Mouse (Mus musculus) cerebellum, adult 11 months (tissue): Measurements from ENCODE around the gene Ccnt1.

Experiments used
- DNase-seq: peaks from one replicate; pipeline ENCODE4 v3.0.0; 2022

Ccnt1 gene

GRCm38 (mm10) chr15:98570873-98571538, at the start of gene Ccnt1, which contains the start of gene 4930415O20Rik:
Ccnt1 (minus strand) TSS chr15:98570923.
4930415O20Rik (plus strand) TSS chr15:98571004.
- DNase-seq = no peak

GRCm38 (mm10) chr15:98617176-98617537, 46.4 kb upstream of the Ccnt1 start:
- DNase-seq = peak; percentile 69

GRCm38 (mm10) chr15:98616362-98617175, 45.8 kb upstream of the Ccnt1 start:
- DNase-seq = no peak

DNA sequence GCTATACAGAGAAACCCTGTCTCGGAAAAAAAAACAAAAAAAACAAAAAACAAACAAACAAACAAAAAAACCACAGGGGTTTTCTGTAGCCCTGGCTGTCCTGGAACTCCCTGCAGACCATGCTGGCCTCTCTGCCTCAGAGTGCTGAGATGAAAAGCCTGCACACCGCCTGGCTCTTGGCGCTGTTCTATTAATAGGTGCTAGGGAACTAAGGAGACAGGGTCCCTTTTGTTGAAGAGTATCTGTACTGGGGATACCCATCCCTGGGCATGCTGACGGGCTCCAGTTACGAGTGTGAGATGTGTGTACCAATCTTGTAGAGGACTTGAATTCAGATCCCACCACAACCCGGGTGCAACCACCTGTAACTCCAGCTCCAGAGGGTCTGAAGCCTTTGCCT, 45.0 kb upstream of the Ccnt1 start:
- no peak for DNase-seq

DNA sequence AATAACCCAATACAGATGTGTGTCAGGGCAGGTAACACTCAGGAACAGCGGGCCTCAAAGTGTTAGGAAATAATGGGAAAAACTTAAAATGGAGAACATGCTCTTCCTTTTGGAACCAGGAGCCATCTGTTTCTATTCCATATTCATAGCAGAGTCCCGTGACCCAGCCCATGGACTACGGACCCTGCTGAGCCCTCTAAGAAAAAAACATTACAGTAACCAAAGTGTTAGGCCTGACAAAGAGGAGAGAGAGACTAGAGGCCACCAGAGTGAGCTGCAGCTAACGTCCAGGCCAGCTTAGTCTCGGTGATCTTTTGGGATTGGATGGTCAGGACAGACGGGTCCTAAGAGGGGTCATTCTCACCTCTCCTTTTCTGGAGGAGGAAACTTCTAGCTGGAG, 44.2 kb upstream of the Ccnt1 start:
- no peak for DNase-seq

GRCm38 (mm10) chr15:98614551-98614950, 43.8 kb upstream of the Ccnt1 start:
- DNase-seq = no peak

- DNase-seq = no peak
These were observed 41.5 kb upstream of the Ccnt1 start for GRCm38 (mm10) chr15:98612229-98612628.

DNA sequence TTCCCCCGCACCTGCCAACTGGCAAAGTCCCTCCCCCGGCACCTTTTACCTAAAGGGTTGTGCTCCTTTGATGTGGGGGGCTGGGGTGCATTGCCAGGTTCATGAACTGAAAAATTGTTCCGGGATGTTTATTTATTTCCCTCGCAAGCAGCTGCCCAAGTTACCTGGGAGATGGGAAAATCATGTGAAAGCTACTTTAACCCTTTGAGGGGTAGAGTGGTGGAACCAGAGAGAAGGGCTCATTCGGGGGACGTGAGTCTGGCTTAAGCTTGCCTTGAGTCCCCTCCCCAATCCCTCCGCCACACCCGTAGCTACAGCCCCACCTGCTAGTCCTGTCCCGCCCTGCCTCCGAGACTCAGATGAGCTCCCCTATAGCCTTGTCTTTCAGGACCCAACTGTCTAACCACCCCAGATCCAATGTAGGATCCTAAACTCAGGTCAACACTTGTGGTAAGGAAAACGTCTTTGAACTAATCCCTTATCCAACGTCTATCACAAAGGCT, 39.5 kb upstream of the Ccnt1 start:
- DNase-seq = no peak

- DNase-seq = peak; percentile 66
These were observed 38.8 kb upstream of the Ccnt1 start, which contains the start of gene Adcy6 for GRCm38 (mm10) chr15:98609331-98610130. Adcy6 (minus strand) TSS chr15:98610076.

DNA sequence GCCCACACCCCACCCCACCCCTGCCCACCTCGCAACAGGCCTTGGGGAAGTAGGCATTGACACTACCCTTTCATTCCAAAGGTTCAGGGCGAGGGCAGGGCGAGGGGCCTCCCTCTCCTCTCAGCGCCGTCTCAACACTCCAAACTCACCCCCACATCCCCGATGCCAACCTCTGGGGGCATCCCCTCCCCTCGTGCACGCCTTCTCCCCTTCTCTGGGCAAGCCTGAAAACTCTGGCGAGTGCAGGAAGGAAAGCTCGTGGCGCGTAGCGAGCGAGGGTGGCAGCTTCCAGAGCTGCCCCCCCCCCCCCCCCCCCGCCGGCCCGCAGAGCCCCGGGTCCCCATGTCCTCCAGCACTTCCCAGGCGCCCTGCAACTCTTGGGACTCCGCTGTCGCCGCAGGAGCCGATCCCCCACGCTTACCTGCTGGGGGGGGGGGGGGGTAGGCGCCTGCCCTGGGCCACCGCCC, 38.1 kb upstream of the Ccnt1 start:
- DNase-seq = peak; percentile 27

GRCm38 (mm10) chr15:98608058-98608783, 37.5 kb upstream of the Ccnt1 start:
- DNase-seq = no peak

- DNase-seq = no peak
These were observed 36.8 kb upstream of the Ccnt1 start for GRCm38 (mm10) chr15:98607557-98607956.

GRCm38 (mm10) chr15:98606739-98607138, 36.0 kb upstream of the Ccnt1 start:
- no peak for DNase-seq

- no peak for DNase-seq
These were observed 35.4 kb upstream of the Ccnt1 start for GRCm38 (mm10) chr15:98606051-98606536.

DNA sequence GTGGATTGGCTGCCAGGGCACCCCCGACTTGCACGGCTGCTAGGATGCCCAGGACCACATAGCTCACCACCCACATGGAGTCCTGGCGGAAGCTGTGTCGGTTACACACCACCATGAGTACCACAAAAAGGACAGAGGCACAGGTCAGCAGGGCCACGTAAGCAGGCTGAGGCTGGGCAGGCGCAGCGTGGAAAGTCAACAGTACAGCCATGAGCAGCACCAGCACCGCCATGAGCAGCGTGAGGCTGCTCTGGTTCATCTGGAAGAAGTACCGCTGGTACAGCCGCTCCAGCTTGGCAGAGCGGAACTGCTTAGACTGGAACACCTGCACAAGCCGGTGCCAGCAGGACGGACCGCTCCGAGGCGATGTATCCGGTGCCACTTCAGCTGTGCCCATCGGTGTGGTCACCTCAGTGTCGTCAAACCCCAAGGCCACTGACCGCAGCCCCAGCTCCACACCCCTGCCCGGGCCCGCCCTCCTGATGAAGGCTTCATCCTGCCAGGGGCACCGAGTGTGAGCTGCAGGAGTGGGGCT, 33.4 kb upstream of the Ccnt1 start:
- DNase-seq = no peak

- no peak for DNase-seq
These were observed 32.3 kb upstream of the Ccnt1 start for GRCm38 (mm10) chr15:98602921-98603458.

DNA sequence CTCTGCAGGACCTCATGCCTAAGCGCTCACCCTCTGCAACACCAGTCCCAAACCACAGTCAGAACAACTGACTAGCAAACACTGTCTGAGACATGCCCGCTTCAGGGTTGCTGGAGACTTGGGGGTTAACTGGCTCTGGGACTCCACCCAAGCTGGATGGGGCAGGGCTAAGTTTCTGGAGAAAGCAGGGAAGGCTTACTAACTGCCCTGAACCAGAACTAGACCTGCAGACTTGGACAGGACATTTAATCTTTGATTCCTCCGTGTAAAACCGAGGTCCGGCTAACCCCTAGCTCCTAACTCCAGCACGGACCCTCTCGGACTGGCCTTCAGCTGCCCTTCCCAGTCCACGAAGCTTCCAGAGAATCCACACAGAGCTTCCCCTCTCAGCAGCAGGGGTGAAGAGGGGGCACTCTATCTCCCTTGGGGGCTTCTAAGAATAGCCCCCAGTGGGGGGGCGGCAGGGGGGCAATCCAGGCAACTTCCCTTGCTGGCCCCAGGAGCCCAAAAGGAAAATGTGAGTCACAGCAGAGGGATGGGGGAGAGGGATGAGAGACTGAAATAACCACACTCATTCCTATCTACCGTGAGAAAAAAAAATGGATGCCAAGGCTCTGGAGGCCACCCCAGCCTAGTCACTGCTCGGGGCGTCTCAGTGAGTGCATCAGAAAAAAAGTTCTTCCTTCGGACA, 31.6 kb upstream of the Ccnt1 start:
- DNase-seq = no peak

DNA sequence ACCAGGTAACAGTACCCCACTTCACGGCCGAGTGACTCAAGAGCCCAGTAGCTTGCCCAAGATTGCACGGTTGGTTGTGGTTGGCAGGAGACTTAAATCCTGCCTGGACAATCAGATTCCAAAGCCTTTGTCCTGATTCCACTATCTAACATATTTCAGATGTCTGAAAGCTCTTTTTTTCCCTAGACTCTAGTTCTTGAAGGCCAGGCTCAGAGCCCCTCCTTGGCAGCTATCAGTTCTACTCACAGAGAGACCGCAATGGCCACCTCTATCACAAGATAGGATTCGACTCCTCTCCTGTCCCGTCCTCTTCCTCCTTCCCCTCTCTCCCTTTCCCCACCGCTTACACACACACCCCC, 31.1 kb upstream of the Ccnt1 start:
- no peak for DNase-seq

DNA sequence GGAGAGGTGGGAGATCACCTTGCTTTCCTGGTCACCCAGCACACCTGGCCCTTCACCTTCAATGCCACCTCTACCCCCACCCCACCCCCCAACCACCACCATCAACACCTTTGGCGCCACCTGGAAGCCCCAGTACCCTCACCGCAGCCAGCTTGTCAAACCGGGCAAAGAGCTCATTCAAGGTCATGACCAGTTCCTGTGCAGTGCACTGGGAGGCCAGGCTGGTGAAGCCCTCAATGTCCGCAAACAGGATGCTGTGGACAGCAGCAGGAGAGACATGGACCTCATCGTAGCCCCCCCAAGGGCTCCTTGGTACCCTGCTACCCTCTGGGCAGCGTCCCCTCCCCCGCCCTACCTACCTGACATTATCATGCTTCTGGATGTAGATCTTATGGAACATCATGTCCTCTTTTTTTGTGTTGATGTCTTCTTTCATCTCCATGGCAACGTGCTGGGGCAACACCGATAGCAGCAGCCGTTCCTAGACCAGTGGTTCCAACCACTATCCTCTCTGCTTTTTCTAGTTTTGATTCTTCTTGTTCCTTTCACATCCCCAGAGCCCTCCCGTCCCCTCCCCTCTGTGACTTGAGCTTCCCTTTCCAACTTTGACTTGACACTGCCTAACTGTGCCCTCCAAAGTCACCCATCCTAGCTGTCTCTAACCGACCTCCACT, 29.4 kb upstream of the Ccnt1 start:
- no peak for DNase-seq

DNA sequence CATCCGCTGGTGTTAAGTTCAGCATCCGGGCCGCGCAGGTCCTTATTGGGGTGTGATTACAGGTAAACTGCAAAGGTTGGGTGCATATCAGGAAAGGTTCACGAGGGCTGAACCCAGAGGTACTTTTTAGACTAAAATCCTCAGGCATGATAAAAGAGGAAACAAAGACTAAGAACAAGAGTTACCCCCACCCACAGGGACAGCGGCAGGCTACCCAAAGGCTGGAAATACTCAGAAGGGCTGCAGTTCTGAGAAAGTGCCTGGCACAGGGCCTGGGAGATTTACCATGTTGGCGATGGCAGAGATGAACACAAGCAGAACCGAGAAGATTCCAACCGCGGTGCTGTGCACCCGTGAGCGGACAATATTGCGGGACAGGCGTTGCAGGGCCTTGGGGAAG, 25.9 kb upstream of the Ccnt1 start:
- DNase-seq = no peak

- no peak for DNase-seq
These were observed 24.3 kb upstream of the Ccnt1 start for GRCm38 (mm10) chr15:98595049-98595448.
